Mouse (Mus musculus) G1E (cell line): ENCODE data around the gene Nek1.
"Not testable (repeated sequence)": the region's sequence is repeated elsewhere in the genome, so short reads cannot be mapped to it uniquely, and the experiment has no call there.

Experiments used
- CTCF ChIP-seq: IDR thresholded peaks from 2 replicates; pipeline ENCODE4 v1.5.1; 2012; ENCODE audit warnings: low read depth, low read length, inconsistent platforms, mixed read lengths
- GATA2 ChIP-seq: IDR thresholded peaks from 2 replicates; pipeline ENCODE4 v1.6.1; 2012; ENCODE audit warnings: low read depth, low read length, inconsistent platforms, borderline replicate concordance
- POLR2AphosphoS5 ChIP-seq: IDR thresholded peaks from 2 replicates; pipeline ENCODE4 v1.6.1; 2012; ENCODE audit warnings: low read depth, low read length, inconsistent platforms; ENCODE audit not compliant: insufficient replicate concordance

GRCm38 (mm10) chr8:60984260-60985010 lies 8.6 kb upstream of the Nek1 start:
- TF ChIP-seq CTCF, POLR2AphosphoS5, GATA2: not testable (repeated sequence)
